Mouse (Mus musculus): ENCODE measurements around the gene Tuba1c. TPM values are rescaled to one million over a fixed set of nuclear protein-coding genes. Genes with fewer than 3 reads are reported as not detected.
A peak's percentile ranks its signal among the peaks of the same experiment; 100 is the strongest.

Gene Tuba1c
- total and polyA plus RNA-seq, 2 experiments from 2014 or later: 24.2 to 58.3 TPM

- no peaks in the 10 kb centered on the region for H3K9me3 ChIP-seq (ENCODE audit: low read length)
- TF ChIP-seq CTCF (IDR thresholded peaks at IDR 0.05; ENCODE audit: low read depth): no peak
- H3K4me2 ChIP-seq (ENCODE audit: low read depth, low read length): no peak overlapping the region
- H3K36me3 ChIP-seq (ENCODE audit: insufficient read depth, low read length): no peaks in the 10 kb centered on the region
- WGBS: 93% methylated on average over 4 of the region's 4 CpGs
- no peaks in the 10 kb centered on the region for H3K27me3 ChIP-seq (ENCODE audit: insufficient read depth, low read length)
- ATAC-seq: no peak
- H3K27ac ChIP-seq: no peak overlapping the region
- DNase-seq (ENCODE audit: low spot score): no peak
- no peak overlapping the region for H3K9ac ChIP-seq (replicated peaks; ENCODE audit: low read length)
- no peak overlapping the region for H3K4me3 ChIP-seq (ENCODE audit: low read length)
- H3K4me1 ChIP-seq (ENCODE audit: insufficient read depth, low read length): peaks cover 5% of the 10 kb centered on the region; the same call in 1 of the 2 replicates
These were observed 9.5 kb upstream of the Tuba1c start for GRCm38 (mm10) chr15:99020171-99020570.

GRCm38 (mm10) chr15:99021255-99021654, 8.4 kb upstream of the Tuba1c start:
- H3K9me3 ChIP-seq (ENCODE audit: low read length): no peaks in the 10 kb centered on the region
- no peak overlapping the region for H3K9ac ChIP-seq (replicated peaks; ENCODE audit: low read length)
- H3K4me3 ChIP-seq (ENCODE audit: low read length): no peak overlapping the region
- WGBS: 98% methylated on average over 7 of the region's 7 CpGs
- ATAC-seq (no peak), DNase-seq (ENCODE audit: low spot score) (no peak)
- H3K4me2 ChIP-seq (ENCODE audit: low read depth, low read length): no peak overlapping the region
- no peak overlapping the region for H3K27ac ChIP-seq
- peaks cover 5% of the 10 kb centered on the region; the same call in 1 of the 2 replicates for H3K4me1 ChIP-seq (ENCODE audit: insufficient read depth, low read length)
- H3K27me3 ChIP-seq (ENCODE audit: insufficient read depth, low read length): no peaks in the 10 kb centered on the region
- H3K36me3 ChIP-seq (ENCODE audit: insufficient read depth, low read length): no peaks in the 10 kb centered on the region
- no peak for TF ChIP-seq CTCF (IDR thresholded peaks at IDR 0.05; ENCODE audit: low read depth)

- DNase-seq (ENCODE audit: low spot score) (peak; percentile 92), ATAC-seq (no peak)
- Histone ChIP-seq H3K4me3 (ENCODE audit: low read length) (no peak overlapping the region), H3K27me3 (ENCODE audit: insufficient read depth, low read length) (peaks cover 8% of the 10 kb centered on the region; the same call in 1 of the 2 replicates), H3K4me2 (ENCODE audit: low read depth, low read length) (no peak overlapping the region), H3K9ac (replicated peaks; ENCODE audit: low read length) (no peak overlapping the region), H3K9me3 (ENCODE audit: low read length) (no peaks in the 10 kb centered on the region), H3K4me1 (ENCODE audit: insufficient read depth, low read length) (peaks cover 6% of the 10 kb centered on the region; the same call in 1 of the 2 replicates), H3K27ac (no peak overlapping the region), H3K36me3 (ENCODE audit: insufficient read depth, low read length) (no peaks in the 10 kb centered on the region)
- 20% methylated on average over 7 of the region's 8 CpGs for WGBS
- TF ChIP-seq CTCF (IDR thresholded peaks at IDR 0.05; ENCODE audit: low read depth): peak; percentile 81
These were observed 4.9 kb upstream of the Tuba1c start for GRCm38 (mm10) chr15:99024668-99025314.

- ATAC-seq: no peak
- no peak for TF ChIP-seq CTCF (IDR thresholded peaks at IDR 0.05; ENCODE audit: low read depth)
- no peak for DNase-seq (ENCODE audit: low spot score)
These were observed 4.3 kb upstream of the Tuba1c start for GRCm38 (mm10) chr15:99025414-99025813.

GRCm38 (mm10) chr15:99026259-99026658, 3.4 kb upstream of the Tuba1c start:
- H3K27me3 ChIP-seq (ENCODE audit: insufficient read depth, low read length): peaks cover 14% of the 10 kb centered on the region; the same call in 1 of the 2 replicates
- no peak overlapping the region for H3K4me2 ChIP-seq (ENCODE audit: low read depth, low read length)
- no peaks in the 10 kb centered on the region for H3K9me3 ChIP-seq (ENCODE audit: low read length)
- H3K4me3 ChIP-seq (ENCODE audit: low read length): no peak overlapping the region
- H3K4me1 ChIP-seq (ENCODE audit: insufficient read depth, low read length): peaks cover 10% of the 10 kb centered on the region; the same call in 1 of the 2 replicates
- WGBS: 65% methylated on average over 4 of the region's 4 CpGs
- ATAC-seq (no peak), DNase-seq (ENCODE audit: low spot score) (peak; percentile 62)
- H3K9ac ChIP-seq (replicated peaks; ENCODE audit: low read length): no peak overlapping the region
- peak; percentile 64 for TF ChIP-seq CTCF (IDR thresholded peaks at IDR 0.05; ENCODE audit: low read depth)
- no peaks in the 10 kb centered on the region for H3K36me3 ChIP-seq (ENCODE audit: insufficient read depth, low read length)
- no peak overlapping the region for H3K27ac ChIP-seq

More at GRCm38 (mm10) chr15:99025414-99025813, 4.3 kb upstream of the Tuba1c start:
- Histone ChIP-seq H3K9me3 (ENCODE audit: low read length) (no peaks in the 10 kb centered on the region), H3K4me3 (ENCODE audit: low read length) (no peak overlapping the region), H3K4me1 (ENCODE audit: insufficient read depth, low read length) (peaks cover 10% of the 10 kb centered on the region; the same call in 1 of the 2 replicates), H3K27me3 (ENCODE audit: insufficient read depth, low read length) (peaks cover 14% of the 10 kb centered on the region; the same call in 1 of the 2 replicates), H3K36me3 (ENCODE audit: insufficient read depth, low read length) (no peaks in the 10 kb centered on the region), H3K27ac (no peak overlapping the region), H3K4me2 (ENCODE audit: low read depth, low read length) (no peak overlapping the region), H3K9ac (replicated peaks; ENCODE audit: low read length) (no peak overlapping the region)
- 81% methylated on average over 13 of the region's 13 CpGs for WGBS

- no peak overlapping the region for H3K27ac ChIP-seq
- no peak for DNase-seq (ENCODE audit: low spot score)
- H3K4me2 ChIP-seq (ENCODE audit: low read depth, low read length): no peak overlapping the region
- 73% methylated on average over 5 of the region's 5 CpGs for WGBS
- no peak; the same call in 1 of the 2 replicates for TF ChIP-seq CTCF (IDR thresholded peaks at IDR 0.05; ENCODE audit: low read depth)
- H3K9ac ChIP-seq (replicated peaks; ENCODE audit: low read length): no peak overlapping the region
- ATAC-seq: no peak
- H3K9me3 ChIP-seq (ENCODE audit: low read length): no peaks in the 10 kb centered on the region
- H3K4me1 ChIP-seq (ENCODE audit: insufficient read depth, low read length): peaks cover 10% of the 10 kb centered on the region; the same call in 1 of the 2 replicates
- H3K27me3 ChIP-seq (ENCODE audit: insufficient read depth, low read length): peaks cover 14% of the 10 kb centered on the region; the same call in 1 of the 2 replicates
- no peaks in the 10 kb centered on the region for H3K36me3 ChIP-seq (ENCODE audit: insufficient read depth, low read length)
- no peak overlapping the region for H3K4me3 ChIP-seq (ENCODE audit: low read length)
These were observed 2.6 kb upstream of the Tuba1c start for GRCm38 (mm10) chr15:99027116-99027515.

Measured in hindbrain, postnatal 0 days (tissue).